Mouse (Mus musculus) cortical plate, adult 2 months (tissue): ENCODE results near the gene Tmem120b.
"Not testable (repeated sequence)": the region's sequence is repeated elsewhere in the genome, so short reads cannot be mapped to it uniquely, and the experiment has no call there.

Source experiments
- CTCF ChIP-seq: fragments of 200-500 bp; IDR thresholded peaks from 2 replicates; pipeline ENCODE4 v1.5.1; 2011; ENCODE audit warnings: mild to moderate bottlenecking, control low read depth, low read length; ENCODE audit not compliant: insufficient read depth; ENCODE audit errors: extremely low read depth
- POLR2A ChIP-seq: fragments of 200-500 bp; IDR thresholded peaks from 2 replicates; pipeline ENCODE4 v1.6.1; 2011; ENCODE audit warnings: mild to moderate bottlenecking, low read length, control low read depth; ENCODE audit not compliant: insufficient read depth; ENCODE audit errors: extremely low read depth

GRCm38 (mm10) chr5:123061402-123061749 is 6.8 kb upstream of the Tmem120b start:
- not testable (repeated sequence) for TF ChIP-seq CTCF, POLR2A
